Mouse (Mus musculus): ENCODE measurements around the gene Shisa3.

DNA sequence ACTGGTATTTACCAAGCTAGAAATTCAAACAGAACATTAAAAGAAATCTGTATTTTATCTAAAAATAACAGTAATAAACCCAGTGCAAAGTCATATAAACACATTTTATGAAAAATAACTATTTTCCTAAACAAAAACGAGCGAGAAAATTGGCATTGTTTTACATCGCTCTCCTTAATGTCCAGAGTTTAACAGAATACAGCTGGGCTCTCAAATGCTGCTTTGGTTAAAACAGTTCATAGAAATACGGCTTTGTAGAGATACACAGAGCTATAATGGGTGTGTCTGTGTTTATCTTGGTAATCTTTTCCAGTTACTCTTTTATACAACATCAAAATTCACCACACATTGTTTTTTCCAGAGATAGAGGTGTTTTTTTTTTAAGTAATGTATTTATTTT, 44.8 kb downstream of the Shisa3 start:
- TF ChIP-seq ZNF384 (IDR thresholded peaks at IDR 0.05; ENCODE audit: low read depth, low read length) (no peak), HCFC1 (IDR thresholded peaks at IDR 0.05; ENCODE audit: borderline replicate concordance, insufficient read depth, low read length) (no peak), MAFK (IDR thresholded peaks at IDR 0.05; ENCODE audit: insufficient read depth, low read depth, low read length) (no peak), CHD2 (IDR thresholded peaks at IDR 0.05; ENCODE audit: low read depth, low read length) (no peak)

All from ES-E14 (cell line).